Mouse (Mus musculus): ENCODE results near the gene Mrpl53. TPM values are rescaled to one million over a fixed set of nuclear protein-coding genes. Genes with fewer than 3 reads are reported as not detected.
A peak's percentile ranks its signal among the peaks of the same experiment; 100 is the strongest.

Gene Mrpl53
- polyA plus RNA-seq, 1 experiment from 2014 or later = 72.6 TPM

GRCm38 (mm10) chr6:83077630-83078323, 31.1 kb upstream of the Mrpl53 start, which contains the start of gene Pcgf1:
Gene Pcgf1 (plus strand): TSS chr6:83077869.
- Histone ChIP-seq H3K9me3 (replicated peaks) (no peaks in the 10 kb centered on the region), H3K4me3 (replicated peaks) (peak within 1 kb of the TSS; percentile 79), H3K36me3 (replicated peaks) (peaks cover 25% of the 10 kb centered on the region), H3K9ac (peak within 1 kb of the TSS; percentile 78), H3K27me3 (peaks cover 56% of the 10 kb centered on the region), H3K4me2 (peak within 1 kb of the TSS; percentile 97), H3K27ac (replicated peaks) (peak within 1 kb of the TSS; percentile 88), H3K4me1 (replicated peaks) (peaks cover 32% of the 10 kb centered on the region)
- WGBS (ENCODE audit: insufficient replicate concordance) = under 1% methylated on average over 54 of the region's 54 CpGs
- ATAC-seq (ENCODE audit: insufficient read depth) = peak; percentile 41

GRCm38 (mm10) chr6:83078324-83078858, 30.4 kb upstream of the Mrpl53 start:
- Histone ChIP-seq H3K4me1 (replicated peaks) (peaks cover 32% of the 10 kb centered on the region), H3K4me3 (replicated peaks) (peak overlapping the region; percentile 79), H3K27me3 (peaks cover 56% of the 10 kb centered on the region), H3K9ac (peak overlapping the region; percentile 78), H3K9me3 (replicated peaks) (no peaks in the 10 kb centered on the region), H3K36me3 (replicated peaks) (peaks cover 25% of the 10 kb centered on the region), H3K4me2 (peak overlapping the region; percentile 97), H3K27ac (replicated peaks) (peak overlapping the region; percentile 88)
- under 1% methylated on average over 46 of the region's 46 CpGs for WGBS (ENCODE audit: insufficient replicate concordance)
- peak; percentile 90 for ATAC-seq (ENCODE audit: insufficient read depth)

- Histone ChIP-seq H3K9ac (no peak overlapping the region), H3K27ac (replicated peaks) (no peak overlapping the region), H3K27me3 (peaks cover 56% of the 10 kb centered on the region), H3K4me1 (replicated peaks) (peaks cover 32% of the 10 kb centered on the region), H3K4me2 (no peak overlapping the region), H3K36me3 (replicated peaks) (peaks cover 25% of the 10 kb centered on the region), H3K9me3 (replicated peaks) (no peaks in the 10 kb centered on the region), H3K4me3 (replicated peaks) (no peak overlapping the region)
- no peak for ATAC-seq (ENCODE audit: insufficient read depth)
- 91% methylated on average over 5 of the region's 5 CpGs for WGBS (ENCODE audit: insufficient replicate concordance)
Measured at GRCm38 (mm10) chr6:83080210-83080609, 28.6 kb upstream of the Mrpl53 start.

- Histone ChIP-seq H3K9me3 (replicated peaks) (no peaks in the 10 kb centered on the region), H3K4me1 (replicated peaks) (peaks cover 34% of the 10 kb centered on the region), H3K4me2 (no peak overlapping the region), H3K27me3 (peaks cover 64% of the 10 kb centered on the region), H3K9ac (no peak overlapping the region), H3K27ac (replicated peaks) (no peak overlapping the region), H3K4me3 (replicated peaks) (no peak overlapping the region), H3K36me3 (replicated peaks) (peaks cover 25% of the 10 kb centered on the region)
- WGBS (ENCODE audit: insufficient replicate concordance) = 39% methylated on average over 5 of the region's 5 CpGs
- ATAC-seq (ENCODE audit: insufficient read depth) = no peak
Measured at GRCm38 (mm10) chr6:83083497-83083896, 25.3 kb upstream of the Mrpl53 start.

- no peak for ATAC-seq (ENCODE audit: insufficient read depth)
- Histone ChIP-seq H3K27me3 (peaks cover 74% of the 10 kb centered on the region), H3K27ac (replicated peaks) (no peak overlapping the region), H3K9ac (no peak overlapping the region), H3K4me2 (no peak overlapping the region), H3K36me3 (replicated peaks) (peaks cover 24% of the 10 kb centered on the region), H3K9me3 (replicated peaks) (no peaks in the 10 kb centered on the region), H3K4me1 (replicated peaks) (peaks cover 24% of the 10 kb centered on the region), H3K4me3 (replicated peaks) (no peak overlapping the region)
- WGBS (ENCODE audit: insufficient replicate concordance) = 18% methylated on average over 6 of the region's 6 CpGs
Measured at GRCm38 (mm10) chr6:83084477-83084876, 24.4 kb upstream of the Mrpl53 start.

GRCm38 (mm10) chr6:83086121-83087035, 22.5 kb upstream of the Mrpl53 start, which contains the start of gene Lbx2:
Gene Lbx2 (plus strand): TSS chr6:83086367.
- 4% methylated on average over 42 of the region's 42 CpGs for WGBS (ENCODE audit: insufficient replicate concordance)
- peaks cover 92% of the 10 kb centered on the region for H3K27me3 ChIP-seq
- H3K9me3 ChIP-seq (replicated peaks) = no peaks in the 10 kb centered on the region
- H3K36me3 ChIP-seq (replicated peaks) = peaks cover 6% of the 10 kb centered on the region; the same call in 1 of the 2 replicates
- H3K4me1 ChIP-seq (replicated peaks) = peaks cover 12% of the 10 kb centered on the region; the same call in 1 of the 2 replicates
- H3K4me2 ChIP-seq = peak within 1 kb of the TSS; percentile 44
- no peak within 1 kb of the TSS for H3K27ac ChIP-seq (replicated peaks)
- ATAC-seq (ENCODE audit: insufficient read depth) = no peak
- H3K9ac ChIP-seq = no peak within 1 kb of the TSS
- 0 out of 2 replicates have a peak within 1 kb of the TSS, but pooled peaks have one; percentile 17 for H3K4me3 ChIP-seq (replicated peaks)

GRCm38 (mm10) chr6:83087205-83087925, 21.5 kb upstream of the Mrpl53 start:
- Histone ChIP-seq H3K27me3 (peaks cover 98% of the 10 kb centered on the region), H3K4me1 (replicated peaks) (peaks cover 12% of the 10 kb centered on the region; the same call in 1 of the 2 replicates), H3K4me3 (replicated peaks) (peak overlapping the region; percentile 17; the same call in 1 of the 2 replicates), H3K9me3 (replicated peaks) (no peaks in the 10 kb centered on the region), H3K9ac (no peak overlapping the region), H3K36me3 (replicated peaks) (no peaks in the 10 kb centered on the region), H3K4me2 (peak overlapping the region; percentile 44), H3K27ac (replicated peaks) (no peak overlapping the region)
- no peak for ATAC-seq (ENCODE audit: insufficient read depth)
- 4% methylated on average over 47 of the region's 47 CpGs for WGBS (ENCODE audit: insufficient replicate concordance)

- no peak for ATAC-seq (ENCODE audit: insufficient read depth)
Measured at GRCm38 (mm10) chr6:83087926-83088260, 20.9 kb upstream of the Mrpl53 start.

GRCm38 (mm10) chr6:83092416-83093127, 16.3 kb upstream of the Mrpl53 start:
- ATAC-seq (ENCODE audit: insufficient read depth) = no peak
- WGBS (ENCODE audit: insufficient replicate concordance) = 15% methylated on average over 6 of the region's 6 CpGs
- H3K4me3 ChIP-seq (replicated peaks) = no peak overlapping the region
- no peak overlapping the region for H3K9ac ChIP-seq
- H3K36me3 ChIP-seq (replicated peaks) = no peaks in the 10 kb centered on the region
- peaks cover 84% of the 10 kb centered on the region for H3K27me3 ChIP-seq
- no peak overlapping the region for H3K4me2 ChIP-seq
- H3K4me1 ChIP-seq (replicated peaks) = peaks cover 3% of the 10 kb centered on the region; the same call in 1 of the 2 replicates
- no peaks in the 10 kb centered on the region for H3K9me3 ChIP-seq (replicated peaks)
- H3K27ac ChIP-seq (replicated peaks) = no peak overlapping the region

More at GRCm38 (mm10) chr6:83087926-83088260, 20.9 kb upstream of the Mrpl53 start:
- Histone ChIP-seq H3K9me3 (replicated peaks) (no peaks in the 10 kb centered on the region), H3K27ac (replicated peaks) (no peak overlapping the region), H3K36me3 (replicated peaks) (no peaks in the 10 kb centered on the region), H3K4me3 (replicated peaks) (peak overlapping the region; percentile 17; the same call in 1 of the 2 replicates), H3K4me1 (replicated peaks) (peaks cover 12% of the 10 kb centered on the region; the same call in 1 of the 2 replicates), H3K9ac (no peak overlapping the region), H3K4me2 (peak overlapping the region; percentile 44; the same call in 1 of the 2 replicates), H3K27me3 (peaks cover 98% of the 10 kb centered on the region)
- WGBS (ENCODE audit: insufficient replicate concordance) = 16% methylated on average over 9 of the region's 9 CpGs

- no peak overlapping the region for H3K4me2 ChIP-seq
- 37% methylated on average over 6 of the region's 6 CpGs for WGBS (ENCODE audit: insufficient replicate concordance)
- H3K27ac ChIP-seq (replicated peaks) = no peak overlapping the region
- H3K4me1 ChIP-seq (replicated peaks) = peaks cover 4% of the 10 kb centered on the region
- no peaks in the 10 kb centered on the region for H3K9me3 ChIP-seq (replicated peaks)
- no peak for ATAC-seq (ENCODE audit: insufficient read depth)
- no peaks in the 10 kb centered on the region for H3K36me3 ChIP-seq (replicated peaks)
- H3K9ac ChIP-seq = no peak overlapping the region
- H3K27me3 ChIP-seq = peaks cover 67% of the 10 kb centered on the region
- H3K4me3 ChIP-seq (replicated peaks) = no peak overlapping the region
Measured at GRCm38 (mm10) chr6:83095968-83096367, 12.9 kb upstream of the Mrpl53 start.
